Mouse (Mus musculus) brain, embryonic 14.5 days (tissue): ENCODE data around the gene Cilp.

Source experiments
- CTCF ChIP-seq: fragments of 200-500 bp; IDR thresholded peaks from 2 replicates; pipeline ENCODE4 v1.5.1; 2012; ENCODE audit warnings: inconsistent platforms, mild to moderate bottlenecking, moderate library complexity, borderline replicate concordance; ENCODE audit not compliant: insufficient read depth, insufficient read length; ENCODE audit errors: extremely low read depth
- POLR2A ChIP-seq: fragments of 200-500 bp; IDR thresholded peaks from 2 replicates; pipeline ENCODE4 v1.6.1; 2012; ENCODE audit warnings: mild to moderate bottlenecking, inconsistent platforms, borderline replicate concordance; ENCODE audit not compliant: poor library complexity, insufficient read depth, insufficient read length, severe bottlenecking; ENCODE audit errors: extremely low read depth

DNA sequence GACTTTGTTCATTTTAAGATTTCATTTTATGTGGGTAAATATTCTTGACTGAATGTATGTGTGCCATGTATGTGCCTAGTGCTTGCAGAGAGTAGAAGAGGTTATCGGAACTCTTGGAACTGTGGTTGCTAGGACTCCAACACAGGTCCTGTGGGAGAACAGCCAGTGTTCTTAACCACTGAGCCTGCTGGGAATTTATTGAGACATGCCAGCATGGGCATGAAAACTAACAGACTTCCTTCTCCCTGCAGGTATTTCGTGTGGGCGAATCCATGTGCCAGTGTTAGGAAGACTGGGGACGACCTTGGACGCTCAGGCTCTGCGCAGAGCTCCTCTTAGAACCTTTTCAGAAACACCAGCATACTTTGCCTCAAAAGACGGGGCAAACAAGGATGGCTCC is 34.7 kb downstream of the Cilp start:
- TF ChIP-seq CTCF (no peak), POLR2A (no peak)
